Mouse (Mus musculus): ENCODE measurements at regions not wholly inside any gene's neighbourhood (a gene's known extent, or its start where the extent isn't known, plus 50 kb on each side); places are given as distances from the start of the nearest gene placed in this dataset.
A peak's percentile ranks its signal among the peaks of the same experiment; 100 is the strongest.

GRCm38 (mm10) chr7:123059718-123060337, 63.9 kb upstream of the Tnrc6a start:
- intact Hi-C loops (cut with DNase I): no loop called here

GRCm38 (mm10) chr7:123063264-123064011, 60.2 kb upstream of the Tnrc6a start:
- DNase-seq (ENCODE audit: low spot score in 2 of 2): no peak
- intact Hi-C loops (cut with DNase I): no loop called here

More at GRCm38 (mm10) chr7:123059718-123060337, 63.9 kb upstream of the Tnrc6a start:
- DNase-seq (ENCODE audit: low spot score in 2 of 2): no peak

GRCm38 (mm10) chr7:123065951-123066351, 57.7 kb upstream of the Tnrc6a start:
- intact Hi-C loops (cut with DNase I): loop anchor here (5.0 kb wide), 2 partner anchors 34 to 56 kb away; partner anchors contain the start of gene Tnrc6a
- peak; percentile 80 to 84 for DNase-seq (ENCODE audit: low spot score in 2 of 2)

GRCm38 (mm10) chr7:123067396-123067795, 56.3 kb upstream of the Tnrc6a start:
- intact Hi-C loops (cut with DNase I): loop anchor here (5.0 kb wide), 2 partner anchors 35 to 55 kb away; partner anchors contain the start of gene Tnrc6a
- DNase-seq (ENCODE audit: low spot score in 2 of 2): no peak

- intact Hi-C loops (cut with DNase I): loop anchor here (5.0 kb wide), 2 partner anchors 36 to 54 kb away; partner anchors contain the start of gene Tnrc6a
- DNase-seq (ENCODE audit: low spot score in 2 of 2): no peak
These were observed 55.4 kb upstream of the Tnrc6a start for GRCm38 (mm10) chr7:123068241-123068640.

- intact Hi-C loops (cut with DNase I): loop anchor here (5.0 kb wide), 2 partner anchors 36 to 54 kb away; partner anchors contain the start of gene Tnrc6a
- peak in 1 of 2 experiments; percentile 32 for DNase-seq (ENCODE audit: low spot score in 2 of 2)
These were observed 54.9 kb upstream of the Tnrc6a start for GRCm38 (mm10) chr7:123068715-123069273.

GRCm38 (mm10) chr7:123069280-123069679, 54.4 kb upstream of the Tnrc6a start:
- intact Hi-C loops (cut with DNase I): loop anchor here (5.0 kb wide), 2 partner anchors 37 to 53 kb away; partner anchors contain the start of gene Tnrc6a
- DNase-seq (ENCODE audit: low spot score in 2 of 2): no peak

GRCm38 (mm10) chr7:123070861-123071260, 52.8 kb upstream of the Tnrc6a start:
- DNase-seq (ENCODE audit: low spot score in 2 of 2): no peak
- intact Hi-C loops (cut with DNase I): no loop called here

Measured in left cerebral cortex, postnatal 36 days (tissue).